Mouse (Mus musculus) T-helper 17 cell (primary cell): ENCODE measurements at regions not wholly inside any gene's neighbourhood (a gene's known extent, or its start where the extent isn't known, plus 50 kb on each side); places are given as distances from the start of the nearest gene placed in this dataset.

Experiments
- in situ Hi-C, 2 experiments: fragments of 300-600 bp; cut with MboI, MseI; formaldehyde crosslinking; loops; 1 replicate in 1 of 2; 2 replicates in 1 of 2; pipeline ENCODE4 v1.15.1; 2025; ENCODE audit warnings: high pct_unique_total_duplicates in 2 of 2

DNA sequence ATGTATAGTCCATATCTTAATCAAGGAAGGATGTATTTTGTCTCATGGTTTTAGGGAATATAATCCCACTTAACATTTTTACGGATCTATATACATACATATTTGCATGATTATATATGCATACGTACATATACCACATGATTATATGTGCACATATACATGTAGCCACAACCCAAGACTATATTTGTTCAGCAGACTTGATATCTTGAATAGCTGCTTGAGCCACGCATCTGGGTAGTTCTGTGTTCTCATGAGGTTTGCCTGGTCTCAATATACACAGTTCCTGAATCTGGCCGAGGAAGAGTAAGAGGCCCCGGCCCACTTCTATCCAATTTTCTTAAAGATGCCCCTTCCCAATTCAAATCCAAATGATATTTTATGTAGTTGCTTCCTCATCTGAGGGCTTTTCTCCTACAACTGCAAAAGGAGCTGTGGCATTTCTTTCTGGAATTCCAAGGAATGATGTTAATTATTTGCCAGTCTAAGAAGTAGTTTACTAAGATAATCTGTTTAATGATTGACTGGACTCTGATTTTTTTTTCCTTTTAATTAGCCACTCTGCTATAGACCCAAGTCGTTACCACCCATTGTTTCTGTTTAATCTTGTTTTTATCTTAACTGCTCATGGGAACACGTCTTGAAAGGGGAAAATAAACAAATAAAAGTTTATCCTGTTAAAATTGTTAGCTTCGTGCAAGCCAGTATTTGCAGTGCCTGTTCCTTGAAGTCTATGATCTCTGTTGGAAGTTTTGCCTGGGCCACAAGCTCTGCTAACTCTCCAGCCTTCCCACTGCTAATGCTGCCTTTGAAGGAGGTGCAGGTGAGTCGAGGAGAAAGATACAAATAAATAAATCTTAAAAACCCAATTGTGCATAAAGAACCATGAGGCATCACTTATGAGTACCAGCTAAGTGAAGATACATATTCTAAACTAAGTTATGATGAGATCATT is 112.9 kb upstream of the Kitl start:
- in situ Hi-C loops: no loop called here

DNA sequence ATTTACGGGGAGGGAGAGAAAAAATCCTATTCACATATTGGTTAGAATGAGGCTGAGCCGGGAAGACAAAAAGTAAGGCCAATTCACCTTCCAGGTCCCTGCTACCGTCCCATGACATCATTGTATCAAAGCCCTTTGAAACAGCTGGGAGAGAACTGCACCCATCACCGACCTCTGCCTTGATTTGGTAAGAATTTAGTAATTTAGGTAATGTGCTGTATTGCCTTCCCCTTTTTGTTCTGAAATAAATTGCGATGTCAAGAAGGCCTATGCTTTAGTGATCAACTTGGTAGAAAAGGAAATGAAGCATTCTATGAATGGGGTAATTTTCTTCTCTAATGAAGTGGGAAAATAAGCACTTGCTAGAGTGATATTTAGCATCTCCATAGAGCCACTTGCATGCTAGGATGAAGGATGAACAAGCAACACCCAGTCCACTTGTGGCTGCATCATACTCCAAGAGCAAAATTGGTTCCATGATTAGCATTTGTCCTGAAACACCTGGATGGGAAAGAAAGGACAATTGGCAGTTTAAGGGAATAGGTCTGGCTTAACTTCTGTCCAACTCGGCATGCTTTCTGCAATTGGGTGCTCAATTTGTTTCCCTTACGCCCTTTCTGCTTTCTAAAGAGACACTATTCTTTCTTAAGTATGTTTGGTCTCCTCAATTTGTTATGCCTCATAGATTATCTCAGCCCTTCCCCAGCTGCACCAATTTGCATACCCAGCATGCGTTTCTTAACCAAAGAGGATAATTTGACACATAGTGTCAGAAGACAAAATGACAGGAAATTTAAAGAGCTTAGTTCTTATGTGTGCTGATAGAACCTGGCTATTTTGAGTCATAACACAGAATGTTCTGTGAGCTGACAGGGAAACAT is 114.2 kb upstream of the Kitl start:
- in situ Hi-C loops: no loop called here

DNA sequence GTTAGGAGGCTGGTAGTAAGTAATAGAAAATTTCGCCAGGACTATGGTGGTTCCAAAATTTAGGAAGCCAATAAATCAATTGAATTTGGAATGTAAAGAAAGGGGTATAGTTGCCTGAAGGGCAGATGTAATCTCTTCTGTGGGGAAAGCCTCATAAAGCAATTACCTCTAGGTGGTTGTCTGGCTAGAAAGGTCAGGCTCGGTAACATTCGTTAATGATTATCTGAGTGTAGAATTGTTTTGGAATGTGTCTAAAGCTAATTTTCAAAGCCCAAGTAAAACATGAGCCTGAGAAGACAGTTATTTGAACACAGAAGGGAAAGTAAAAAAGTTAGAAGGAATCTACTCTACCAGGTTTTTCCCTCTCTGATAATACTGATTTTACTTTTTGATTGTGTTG is 121.4 kb upstream of the Kitl start:
- in situ Hi-C loops: no loop called here

DNA sequence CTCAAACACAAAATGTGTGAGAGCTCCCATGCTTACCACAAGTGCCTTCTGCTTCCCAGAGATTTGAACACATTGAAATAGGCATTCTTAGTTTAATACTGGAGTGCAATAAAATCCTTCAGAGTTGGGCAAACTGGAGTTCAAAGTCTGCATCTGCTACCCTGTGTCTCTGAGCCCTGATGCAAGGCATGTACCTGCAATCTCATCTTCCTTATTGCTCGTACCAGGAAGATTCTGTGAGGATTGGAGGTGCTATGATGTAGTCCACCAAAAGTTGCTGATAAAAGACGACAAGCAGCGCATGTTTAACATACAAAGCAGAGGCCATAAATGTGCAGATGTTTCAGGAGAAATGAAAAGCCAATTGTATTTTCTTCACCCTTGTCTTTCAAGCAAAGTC is 123.5 kb upstream of the Kitl start:
- in situ Hi-C loops: no loop called here

DNA sequence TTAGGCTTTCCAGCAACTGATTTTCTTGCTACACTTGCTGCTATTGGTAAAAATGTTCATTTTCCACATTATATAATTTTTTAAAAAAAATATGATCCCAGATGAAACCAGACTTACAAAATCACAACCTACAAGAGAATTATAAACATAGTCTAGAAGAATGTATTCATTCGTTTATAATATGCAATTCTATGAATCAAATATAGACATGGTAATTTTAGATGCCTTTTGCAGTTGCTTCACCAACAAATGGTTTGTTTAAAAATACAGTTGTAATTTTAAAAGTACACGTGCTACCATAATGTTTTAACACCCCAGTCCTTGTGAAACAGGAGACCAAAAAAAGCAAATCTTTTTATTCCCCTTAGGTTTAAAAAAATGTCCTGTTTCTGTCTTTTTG is 122.4 kb upstream of the Csl start:
- in situ Hi-C loops: no loop called here

DNA sequence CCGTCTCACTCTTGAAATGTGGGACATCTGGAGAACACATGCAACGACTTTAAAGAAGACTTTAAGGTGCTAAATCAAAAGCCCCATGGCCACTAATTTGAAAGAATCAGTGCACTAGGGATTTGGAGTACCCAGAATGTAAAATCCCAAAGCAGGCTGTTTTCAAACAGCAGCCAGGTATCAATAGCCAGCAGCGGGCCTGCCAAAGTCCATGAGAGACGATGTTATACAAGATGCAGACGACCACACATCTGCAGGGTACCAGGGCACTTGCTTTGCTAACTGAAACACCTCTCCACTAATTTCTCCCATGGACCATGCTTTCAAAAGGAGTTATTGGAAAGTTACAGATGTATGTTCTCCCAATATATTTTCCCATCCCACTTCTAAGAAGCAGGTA is 119.9 kb upstream of the Csl start:
- in situ Hi-C loops: loop anchor here in 1 of 2 experiments (5.0 kb wide), 1 partner anchor 207 kb away; no protein-coding TSS in a partner anchor

DNA sequence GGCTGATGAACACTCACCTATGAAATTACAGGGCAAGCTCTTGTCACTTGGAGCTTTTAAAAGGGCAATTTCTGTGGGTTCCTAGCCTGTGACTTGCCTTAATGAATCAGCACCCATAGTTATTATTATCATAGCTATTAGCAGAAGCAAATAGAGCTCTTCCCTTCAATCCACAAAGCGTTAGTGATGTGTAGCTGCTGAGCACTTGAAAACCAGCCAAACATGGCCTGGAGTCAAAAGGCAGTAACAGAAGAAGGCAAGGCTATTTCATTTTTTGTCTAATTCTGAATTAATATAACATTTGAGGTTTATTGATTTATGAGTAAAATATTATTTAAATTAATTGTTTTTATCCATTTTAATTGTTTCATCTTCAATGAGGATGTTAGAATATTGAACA is 105.3 kb upstream of the Csl start:
- in situ Hi-C loops: no loop called here

DNA sequence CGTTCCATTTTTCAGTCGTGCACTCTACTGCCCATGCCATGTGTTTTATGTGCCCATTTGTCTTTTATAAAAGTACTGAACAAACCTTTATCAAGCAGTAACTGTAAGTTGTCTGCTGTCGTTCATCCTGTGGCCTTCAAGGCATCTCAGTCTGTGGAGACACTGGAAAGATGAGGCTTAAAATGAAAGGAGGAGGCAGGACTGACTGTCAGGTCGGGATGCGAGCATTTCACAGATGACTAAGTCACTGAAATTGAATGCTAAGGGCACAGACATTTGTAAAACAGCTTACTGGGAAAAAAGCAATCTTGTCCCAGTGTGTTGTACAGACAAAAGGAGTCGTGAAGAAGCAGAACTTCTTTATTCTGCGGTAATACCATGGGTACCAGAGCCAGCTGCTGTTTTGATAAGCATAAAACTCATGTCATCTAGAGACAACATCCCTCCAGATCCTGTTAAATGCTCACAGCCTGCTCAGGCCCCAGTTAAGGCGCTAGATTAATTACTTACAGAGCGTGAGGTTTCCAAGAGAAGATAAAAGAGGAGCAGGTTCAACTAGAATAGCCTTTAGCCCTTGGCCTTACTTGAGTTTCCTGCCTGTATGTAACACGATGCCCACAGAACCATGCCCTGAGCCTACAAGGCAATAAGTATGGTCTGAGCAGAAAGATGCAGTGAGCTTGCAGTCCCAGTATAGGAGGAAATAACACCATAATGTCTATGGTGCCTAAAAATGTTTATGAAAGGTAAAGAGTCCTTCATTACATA is 101.0 kb upstream of the Csl start:
- in situ Hi-C loops: no loop called here

DNA sequence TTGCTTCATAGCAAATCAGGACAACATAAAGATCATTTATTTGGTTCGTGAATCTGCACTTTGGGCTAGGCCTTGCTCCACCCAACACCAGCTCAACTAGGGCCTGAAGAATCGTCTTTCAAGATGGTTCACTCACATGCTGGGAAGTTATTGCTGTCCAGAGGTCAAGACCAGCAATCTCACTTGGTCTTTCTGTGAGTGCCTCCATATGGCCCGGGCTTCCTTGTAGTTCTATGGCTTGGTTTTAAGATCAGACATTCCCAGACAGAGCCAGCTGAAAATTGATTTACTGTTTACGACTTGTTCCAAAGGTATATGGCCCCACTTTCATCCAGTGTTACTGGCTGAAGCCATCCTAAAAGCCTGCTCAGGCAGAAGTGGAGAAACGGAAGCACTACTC is 84.7 kb upstream of the Csl start:
- in situ Hi-C loops: no loop called here

DNA sequence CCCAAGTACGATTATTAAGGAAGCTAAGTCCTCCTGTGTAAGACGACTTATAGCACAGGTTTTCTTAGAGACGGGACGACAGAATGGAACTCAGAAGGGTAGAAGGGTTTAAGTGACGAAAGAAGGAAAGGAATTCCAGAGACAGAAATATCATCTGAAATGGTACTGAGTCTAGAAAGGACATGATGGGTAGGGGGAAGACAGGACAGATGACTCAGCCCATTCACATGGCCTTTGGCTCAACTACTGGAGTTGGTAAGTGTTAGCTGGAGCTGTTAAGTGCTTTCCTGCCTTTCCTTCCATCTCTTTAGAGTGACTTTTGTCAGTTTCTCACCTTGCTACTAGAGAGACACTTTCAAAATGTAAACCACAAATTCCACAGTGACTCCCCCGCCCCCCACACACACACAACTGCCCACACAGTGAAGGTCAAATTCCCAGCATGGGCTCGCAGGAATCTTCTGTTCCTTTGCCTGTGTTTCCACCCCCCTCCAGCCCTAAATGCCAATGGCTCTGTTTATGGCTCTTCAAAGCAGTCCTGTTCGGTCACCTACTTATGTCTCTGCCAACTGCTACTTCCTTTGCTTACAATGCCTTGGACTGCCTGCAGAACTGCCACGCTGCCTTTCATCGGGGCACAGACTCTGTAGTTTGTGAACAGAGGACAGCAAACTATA is 81.8 kb upstream of the Csl start:
- in situ Hi-C loops: no loop called here

DNA sequence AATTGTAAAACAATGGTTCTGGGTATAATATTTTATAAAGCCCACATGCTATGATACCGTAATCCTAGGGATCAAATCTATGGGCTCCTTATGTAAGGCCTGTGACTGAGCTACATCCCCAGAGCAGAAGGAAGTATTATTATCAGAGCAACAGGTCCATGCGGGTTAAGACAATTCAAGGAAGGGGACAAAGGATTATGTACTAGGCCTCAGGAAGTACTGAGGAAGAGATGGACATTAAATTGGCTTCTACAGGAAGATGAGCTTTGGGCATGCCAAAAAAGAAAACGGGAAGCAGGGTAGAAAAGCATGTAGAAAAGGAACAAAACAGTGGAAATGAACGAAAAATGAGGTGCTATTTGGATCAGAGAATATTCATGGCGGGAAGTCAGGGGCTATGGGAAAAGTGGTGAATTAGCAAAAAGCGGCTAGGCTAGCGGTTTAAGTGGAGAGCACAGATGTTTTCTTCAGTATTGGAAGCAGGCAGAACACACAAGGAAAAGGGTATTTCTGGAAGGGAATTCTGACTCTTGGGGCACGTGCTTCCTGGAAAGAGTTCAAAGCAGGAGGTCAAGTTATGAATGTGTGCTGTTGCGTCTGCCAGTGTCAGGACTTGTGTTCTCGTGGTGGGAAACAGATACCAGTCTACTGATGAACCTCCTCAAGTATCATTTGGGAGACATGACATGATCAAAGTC is 80.9 kb upstream of the Csl start:
- in situ Hi-C loops: no loop called here

DNA sequence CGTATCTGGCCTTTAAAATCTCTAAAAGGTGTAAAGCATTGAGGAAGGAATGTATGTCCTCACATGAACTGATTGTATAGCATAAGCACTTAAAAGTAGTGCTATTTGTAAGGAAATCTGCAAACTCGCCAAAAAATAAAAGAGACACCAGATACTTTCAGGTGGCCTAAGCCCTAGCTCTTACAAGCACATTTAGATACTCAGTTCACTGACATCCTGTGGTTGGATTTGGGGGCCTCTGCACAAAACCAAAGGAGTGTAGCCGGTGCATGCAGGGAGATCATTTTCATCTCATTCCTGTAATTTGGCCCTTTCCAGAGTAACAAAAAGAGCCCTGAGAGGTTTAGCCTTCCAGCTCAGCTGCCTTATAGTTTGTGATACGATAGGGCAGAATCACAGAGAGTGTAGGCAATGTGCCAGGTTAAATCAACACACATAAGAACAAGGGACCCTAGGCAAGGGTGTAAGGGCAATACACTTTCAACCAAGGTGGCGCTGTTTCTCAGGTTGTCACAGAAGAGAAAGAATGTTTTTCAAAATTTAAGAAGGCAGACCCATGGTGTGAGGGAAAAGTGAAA is 77.5 kb upstream of the Csl start:
- in situ Hi-C loops: no loop called here

DNA sequence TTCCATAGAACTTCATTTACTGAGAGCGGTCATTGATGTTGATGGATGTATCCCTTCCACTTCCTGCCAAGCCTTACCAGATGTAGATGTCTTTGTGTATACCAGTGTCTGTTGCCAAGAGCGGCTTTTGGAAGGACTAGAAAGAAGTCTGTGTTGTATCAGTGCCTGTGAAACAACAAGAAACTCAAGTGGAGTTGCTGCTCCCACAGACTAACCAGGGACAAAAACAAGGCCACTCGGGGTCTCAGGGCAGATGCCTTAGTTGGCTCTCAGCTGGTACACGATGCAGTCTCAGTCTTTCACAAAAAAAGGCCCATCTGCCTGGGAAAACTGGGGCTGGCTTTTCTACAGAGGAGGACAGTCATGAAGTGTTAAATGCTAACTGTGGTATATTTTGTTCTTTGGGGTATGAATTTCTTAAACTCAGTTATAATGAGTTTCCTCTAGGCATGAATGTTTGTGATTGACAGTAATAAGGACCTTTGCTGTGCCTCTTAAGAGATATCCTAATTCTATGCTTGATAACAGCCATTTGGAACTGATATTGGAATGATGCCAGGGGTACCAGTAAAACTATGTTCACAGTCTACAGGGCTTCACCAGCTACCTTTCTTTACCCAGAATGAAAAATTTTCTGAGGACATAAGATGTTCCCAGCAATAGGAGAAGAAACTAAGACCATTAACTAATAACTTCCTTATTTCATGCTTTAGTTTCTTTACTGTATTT is 75.6 kb upstream of the Csl start:
- in situ Hi-C loops: no loop called here

DNA sequence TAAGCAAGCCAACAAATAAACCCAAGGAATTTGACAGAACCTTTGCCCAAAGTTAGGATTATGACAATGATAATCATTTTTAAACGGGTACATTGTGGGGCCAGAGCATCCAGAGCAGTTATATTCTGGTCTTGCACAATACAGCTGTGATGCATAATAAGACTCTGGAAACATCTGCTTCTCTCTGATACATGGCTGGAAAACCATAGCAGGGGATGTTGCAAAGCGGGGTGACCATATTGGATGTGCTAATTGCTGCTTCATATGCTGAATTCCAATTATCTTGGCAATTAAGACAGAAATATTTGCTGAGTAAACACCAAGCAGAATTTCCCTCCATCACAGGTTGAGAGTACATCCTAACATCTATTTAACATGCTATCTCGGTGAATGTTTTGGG is 70.5 kb upstream of the Csl start:
- in situ Hi-C loops: no loop called here

DNA sequence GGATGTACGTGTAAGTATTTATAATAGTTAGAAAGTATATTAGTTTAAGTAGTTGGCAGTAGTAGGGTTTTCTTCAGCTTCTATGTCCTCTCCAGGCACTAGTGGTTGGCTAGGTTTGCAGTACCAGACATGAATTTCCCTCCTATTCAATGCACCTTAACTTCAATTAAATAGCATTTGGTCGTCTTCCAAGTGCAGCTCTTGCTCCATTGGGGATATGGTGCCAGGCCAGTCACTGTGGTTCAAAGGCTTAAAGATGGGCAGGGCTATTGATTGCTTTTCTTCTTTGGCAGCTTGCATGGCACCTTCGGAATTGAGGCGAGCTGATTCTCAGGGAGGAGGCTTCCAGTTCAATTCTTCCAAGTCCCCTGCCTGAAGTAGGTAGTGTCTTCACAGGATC is 68.0 kb upstream of the Csl start:
- in situ Hi-C loops: no loop called here

DNA sequence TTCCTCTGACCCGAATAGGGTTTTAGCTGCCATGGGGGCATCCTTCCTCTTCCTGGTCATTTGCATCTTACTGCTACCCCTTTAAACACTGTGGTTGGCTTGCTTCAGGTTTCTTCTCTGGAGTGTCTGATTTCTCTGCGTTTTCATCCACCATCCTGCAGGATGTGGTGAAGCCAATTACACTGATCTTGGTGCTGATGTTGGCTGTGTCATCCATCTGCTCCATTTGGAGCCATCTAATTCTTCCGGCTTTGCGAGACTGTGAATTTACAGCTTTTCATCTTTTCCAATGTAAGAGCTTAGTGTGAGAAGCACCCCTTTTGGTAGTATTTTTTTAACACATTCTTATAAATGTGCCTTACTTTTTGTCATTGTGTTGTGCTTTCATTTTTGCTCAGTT is 66.4 kb upstream of the Csl start:
- in situ Hi-C loops: no loop called here

DNA sequence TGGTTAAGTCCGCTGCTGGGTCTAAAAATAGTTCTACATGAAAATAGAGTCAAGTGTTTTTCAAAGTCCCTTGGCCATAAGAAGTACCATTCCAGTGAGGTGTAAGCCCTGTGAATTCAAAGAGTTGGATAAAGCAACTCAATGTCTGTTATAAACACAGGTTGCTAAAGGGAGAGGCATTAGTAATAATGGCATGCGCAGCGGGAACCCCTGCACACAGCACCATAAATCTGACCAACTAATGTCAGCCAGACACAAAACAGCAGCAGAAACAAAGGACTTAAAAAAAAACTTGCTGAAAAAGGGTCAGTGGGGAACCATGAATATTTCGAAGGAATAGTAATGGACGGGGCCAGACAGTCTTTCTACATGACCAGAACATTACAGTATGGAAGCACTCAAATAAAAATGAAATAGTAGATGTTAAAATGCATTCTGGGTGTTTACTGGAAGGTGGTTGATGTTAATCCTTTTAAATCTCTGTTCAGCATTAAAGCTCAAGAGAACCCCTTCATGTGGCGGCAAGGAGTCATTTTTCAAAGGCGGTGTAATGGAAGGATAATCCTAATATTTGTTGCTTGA is 52.7 kb upstream of the Csl start:
- in situ Hi-C loops: no loop called here

DNA sequence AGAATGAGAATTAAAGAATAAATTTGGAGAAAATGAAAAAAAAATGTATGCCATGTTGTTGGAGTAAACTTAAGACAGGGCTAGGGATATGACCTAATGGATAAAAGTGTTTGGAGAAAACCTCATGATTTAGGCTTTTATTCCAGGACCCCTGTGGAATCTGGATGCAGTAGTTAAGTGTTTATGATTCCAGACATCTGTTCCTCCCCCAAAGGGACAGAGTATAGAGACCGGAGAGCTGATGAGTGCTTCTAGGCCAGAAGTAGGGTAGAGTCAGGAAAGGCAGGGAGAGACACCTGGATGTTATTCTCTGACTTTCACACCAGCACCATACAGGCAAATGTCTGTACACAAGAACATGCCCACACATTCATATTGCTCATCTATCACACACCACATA is 52.0 kb upstream of the Csl start:
- in situ Hi-C loops: no loop called here
